Mouse (Mus musculus) gastrocnemius, adult 18-20 months (tissue): ENCODE results near the gene Hmgcs2. TPM values are rescaled to one million over a fixed set of nuclear protein-coding genes. Genes with fewer than 3 reads are reported as not detected.

Source experiments
- DNase-seq: peaks from one replicate; pipeline ENCODE4 v3.0.0; 2021; ENCODE audit warnings: low spot score
- total RNA-seq, 2 experiments: library from RNA; stranded (reverse); gene quantifications; 2 replicates each; pipeline ENCODE4 v1.2.3; 2021

The Hmgcs2 gene
- total RNA-seq, 2 experiments from 2014 or later = 1.1 to 2.4 TPM

GRCm38 (mm10) chr3:98336661-98337654 is 56.7 kb downstream of the Hmgcs2 start:
- DNase-seq = no peak

GRCm38 (mm10) chr3:98338584-98339041 is 58.4 kb downstream of the Hmgcs2 start:
- peak; percentile 33 for DNase-seq

GRCm38 (mm10) chr3:98339097-98339705 is 59.0 kb downstream of the Hmgcs2 start:
- peak; percentile 45 for DNase-seq

DNA sequence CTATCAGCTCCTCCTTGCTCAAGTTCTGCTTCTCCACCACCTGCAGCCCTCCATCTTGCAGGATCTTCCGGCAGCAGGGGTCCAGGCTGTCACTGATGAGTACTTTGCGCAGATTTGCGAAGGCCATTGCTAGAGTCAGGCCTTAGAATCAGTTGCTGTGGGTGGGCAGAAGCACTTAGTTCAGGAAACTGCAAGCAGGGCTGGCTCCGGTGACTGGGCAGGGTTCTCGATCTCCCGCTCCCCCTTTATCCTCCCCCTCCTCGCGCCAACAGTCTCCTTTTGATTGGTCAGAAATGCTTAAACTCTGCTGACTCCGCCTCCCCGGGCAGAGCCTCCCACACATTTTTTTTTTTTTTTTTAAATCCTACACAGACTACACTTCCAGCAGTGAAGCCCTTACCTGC is 59.5 kb downstream of the Hmgcs2 start, which contains the start of gene Phgdh:
Gene Phgdh (minus strand): TSS at position 285 of the 404 bp plus-strand sequence.
- DNase-seq = peak; percentile 51

GRCm38 (mm10) chr3:98340818-98341594 is 60.8 kb downstream of the Hmgcs2 start:
- no peak for DNase-seq

DNA sequence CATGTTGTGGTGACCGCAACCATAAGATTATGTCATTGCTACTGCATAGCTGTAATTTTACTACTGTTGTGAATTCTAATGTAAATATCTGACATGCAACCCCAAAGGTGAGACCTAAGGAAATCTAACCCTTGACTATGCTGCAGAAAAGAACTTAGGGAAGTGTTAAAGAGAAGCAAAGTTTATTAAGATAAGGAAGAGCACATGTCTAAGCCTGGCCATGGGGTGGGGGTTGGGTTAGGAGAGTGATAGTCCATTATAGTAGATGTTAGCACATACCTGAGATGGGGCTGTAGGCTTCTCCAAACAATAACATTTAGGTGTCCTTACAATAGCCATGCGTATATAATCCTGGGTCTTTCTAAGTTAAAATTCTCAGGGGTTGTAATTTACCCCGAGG is 63.0 kb downstream of the Hmgcs2 start:
- DNase-seq = no peak

GRCm38 (mm10) chr3:98348106-98348505 is 67.9 kb downstream of the Hmgcs2 start:
- DNase-seq = no peak

GRCm38 (mm10) chr3:98348705-98349104 is 68.5 kb downstream of the Hmgcs2 start:
- DNase-seq = no peak

DNA sequence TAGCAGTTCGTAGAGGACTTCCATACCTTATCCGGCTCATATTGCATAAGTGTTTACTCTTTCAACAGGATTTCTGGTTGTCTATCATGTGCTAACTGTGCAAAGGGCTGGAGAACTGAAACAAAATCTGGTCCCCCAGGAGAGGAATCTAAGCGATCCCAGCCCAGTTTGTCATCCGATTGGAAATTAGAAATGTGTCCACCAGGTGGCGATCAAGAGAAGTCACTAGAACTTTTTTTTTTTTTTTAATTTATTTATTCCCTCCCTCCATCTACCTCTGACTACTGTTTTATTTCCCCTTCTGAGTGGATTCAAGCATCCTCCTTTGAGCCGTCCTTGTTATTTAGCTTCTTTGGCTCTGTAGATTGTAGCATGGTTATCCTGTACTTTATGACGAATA is 73.7 kb downstream of the Hmgcs2 start:
- peak; percentile 80 for DNase-seq

DNA sequence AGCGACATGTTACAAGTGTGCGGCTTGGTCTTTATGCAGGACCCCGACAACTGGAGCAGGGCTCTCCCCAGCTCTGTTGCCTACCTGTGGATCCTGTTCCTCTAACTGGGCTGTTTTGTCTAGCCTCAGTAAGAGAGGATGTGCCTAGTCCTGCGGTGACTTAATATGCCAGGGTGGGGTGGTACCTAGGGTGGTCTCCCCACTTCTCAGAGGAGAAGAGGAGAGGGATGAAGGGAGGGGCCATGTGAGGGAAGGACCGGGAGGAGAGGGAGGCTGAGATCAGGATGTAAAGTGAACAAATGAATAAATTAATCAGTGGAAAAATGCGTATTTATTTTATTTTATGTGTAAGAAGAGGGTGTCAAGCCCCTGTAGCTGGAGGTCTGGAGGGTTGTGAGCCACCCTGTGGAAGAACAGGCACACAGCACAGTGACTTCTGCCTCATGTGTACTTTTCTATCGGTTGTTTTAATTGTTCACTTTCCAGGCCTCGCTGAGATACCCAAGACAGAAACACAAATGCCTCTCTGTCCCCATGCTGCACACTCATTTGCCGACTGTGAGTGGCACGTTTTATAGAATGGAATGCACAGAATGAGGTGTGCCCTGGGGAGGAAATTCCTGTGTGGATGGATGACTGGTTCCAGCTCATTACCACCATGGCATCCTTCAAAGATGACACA is 75.2 kb downstream of the Hmgcs2 start:
- no peak for DNase-seq

GRCm38 (mm10) chr3:98356026-98356365 is 75.8 kb downstream of the Hmgcs2 start:
- DNase-seq = no peak

DNA sequence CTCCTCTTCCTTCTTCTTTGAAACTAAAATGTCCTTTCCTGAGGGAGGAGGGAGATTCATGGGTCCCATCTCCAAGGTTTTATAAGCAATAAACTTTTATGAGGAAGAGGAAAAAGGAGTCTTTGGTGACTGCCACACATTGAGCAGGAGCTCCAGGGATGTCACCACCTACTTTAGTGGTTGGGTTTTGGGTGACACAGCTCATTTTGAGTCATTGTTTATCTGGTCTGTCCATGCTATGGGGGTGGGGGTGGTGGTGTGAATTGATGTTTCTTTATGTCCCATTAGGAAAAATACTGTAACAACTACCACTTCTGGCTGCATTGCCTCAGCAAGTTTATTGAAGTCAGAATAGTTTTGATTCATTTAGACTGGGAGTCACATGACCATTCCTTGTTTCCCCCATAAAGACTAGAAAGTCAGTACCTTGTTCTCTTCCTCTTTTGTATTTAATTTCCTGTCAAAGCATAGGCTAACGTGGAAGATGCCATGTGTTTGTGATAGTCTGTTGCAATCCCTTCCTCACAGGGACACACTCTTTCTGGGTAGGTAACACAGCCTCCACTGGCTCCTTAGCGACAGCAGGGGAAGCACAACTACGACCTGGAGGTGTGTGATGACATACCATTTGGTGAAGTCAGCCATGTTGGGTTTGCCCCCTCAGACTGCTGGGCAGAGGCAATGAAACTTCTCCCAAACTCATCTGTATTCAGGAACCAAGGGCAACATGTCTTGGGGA is 76.6 kb downstream of the Hmgcs2 start:
- no peak for DNase-seq

Other genes starting within 250 kb of the Hmgcs2 start
- not detected for gene Adam30, start 119.8 kb upstream of the Hmgcs2 start, total RNA-seq
- not detected for gene Reg4, start 58.3 kb upstream of the Hmgcs2 start, total RNA-seq
- gene Phgdh, start 59.6 kb downstream of the Hmgcs2 start, total RNA-seq = 1 to 10 TPM; 1.5 to 2.3 TPM
- 1 to 10 TPM in 1 of 2 experiments, under 1 TPM in 1; 0.78 to 2.0 TPM for gene Zfp697, start 102.0 kb downstream of the Hmgcs2 start, total RNA-seq
- not detected for gene Gm4450, start 176.7 kb downstream of the Hmgcs2 start, total RNA-seq
- not detected for gene Hsd3b4, start 230.1 kb downstream of the Hmgcs2 start, total RNA-seq